Mouse (Mus musculus) CH12.LX (cell line): ENCODE data around the gene Hoxc5. TPM values are rescaled to one million over a fixed set of nuclear protein-coding genes. Genes with fewer than 3 reads are reported as not detected.

Experiments used
- DNase-seq: peaks from one replicate; pipeline ENCODE4 v3.0.0-alpha.2; 2013; ENCODE audit errors: extremely low read depth
- H3K27ac ChIP-seq: 2 replicates; pipeline ENCODE4 v1.5.1; 2012; ENCODE audit warnings: low read depth, mild to moderate bottlenecking, control low read depth, moderate library complexity; ENCODE audit not compliant: insufficient read depth
- H3K27me3 ChIP-seq: replicated peaks from 2 replicates; pipeline ENCODE3; 2012; ENCODE audit warnings: inconsistent platforms
- H3K36me3 ChIP-seq, 2 experiments: replicated peaks in 1 of 2; 2 replicates each; pipeline versions ENCODE3 to v1.6.1; 2012; ENCODE audit warnings: inconsistent platforms in 1 of 2, low read length in 1 of 2, mild to moderate bottlenecking in 1 of 2, mixed read lengths in 1 of 2, moderate library complexity in 1 of 2; ENCODE audit not compliant: control insufficient read depth in 1 of 2, insufficient read depth in 1 of 2
- H3K4me1 ChIP-seq, 2 experiments: 2 replicates each; pipeline ENCODE4 v1.6.1; 2012; ENCODE audit warnings: inconsistent platforms in 1 of 2, moderate library complexity in 1 of 2; ENCODE audit not compliant: insufficient read depth in 2 of 2, control insufficient read depth in 1 of 2
- H3K4me2 ChIP-seq: 2 replicates; pipeline ENCODE4 v1.6.1; 2012; ENCODE audit warnings: low read depth, mild to moderate bottlenecking, control low read depth; ENCODE audit not compliant: poor library complexity, insufficient read depth, severe bottlenecking
- H3K4me3 ChIP-seq, 3 experiments: fragments of 150-350 bp in 1 of 3; sonication (generic) in 1 of 3; replicated peaks in 1 of 3; 2 replicates each; pipeline versions ENCODE3 to v1.5.1; 2011 to 2012; ENCODE audit warnings: low read depth in 2 of 3, low read length in 2 of 3, mild to moderate bottlenecking in 2 of 3, moderate library complexity in 2 of 3, control low read depth in 1 of 3, improper control_type of control experiment in 1 of 3, inconsistent platforms in 1 of 3, mixed read lengths in 1 of 3; ENCODE audit not compliant: poor library complexity in 1 of 3
- H3K79me2 ChIP-seq: replicated peaks from 2 replicates; pipeline ENCODE4 v1.6.1; 2012; ENCODE audit warnings: mild to moderate bottlenecking, moderate library complexity; ENCODE audit not compliant: control insufficient read depth, poor library complexity, insufficient read depth, severe bottlenecking; ENCODE audit errors: extremely low read depth
- H3K9ac ChIP-seq: 2 replicates; pipeline ENCODE4 v1.6.1; 2012; ENCODE audit warnings: low read depth, mild to moderate bottlenecking, control low read depth, moderate library complexity; ENCODE audit not compliant: insufficient read depth
- H3K9me3 ChIP-seq: replicated peaks from 2 replicates; pipeline ENCODE3; 2012; ENCODE audit warnings: low read length, inconsistent platforms, mixed read lengths
- CHD1 ChIP-seq: IDR thresholded peaks from 2 replicates; pipeline ENCODE4 v1.6.1; 2012; ENCODE audit warnings: low read depth, low read length, improper control_type of control experiment, inconsistent platforms
- E2F4 ChIP-seq: IDR thresholded peaks from 2 replicates; pipeline ENCODE4 v1.6.1; 2011; ENCODE audit warnings: low read depth, low read length, improper control_type of control experiment; ENCODE audit not compliant: insufficient replicate concordance
- ELF1 ChIP-seq: IDR thresholded peaks from 2 replicates; pipeline ENCODE4 v1.6.1; 2014; ENCODE audit warnings: low read depth, mild to moderate bottlenecking, inconsistent platforms, low read length, improper control_type of control experiment
- ETS1 ChIP-seq: conservative IDR thresholded peaks from 2 replicates; pipeline ENCODE4 v1.6.1; 2012; ENCODE audit warnings: low read depth, mild to moderate bottlenecking, inconsistent platforms, low read length, improper control_type of control experiment, moderate library complexity
- HCFC1 ChIP-seq: IDR thresholded peaks from 2 replicates; pipeline ENCODE4 v1.6.1; 2012; ENCODE audit warnings: low read depth, mild to moderate bottlenecking, inconsistent platforms, low read length, improper control_type of control experiment
- JUND ChIP-seq: conservative IDR thresholded peaks from 2 replicates; pipeline ENCODE4 v1.6.1; 2011; ENCODE audit warnings: low read depth, low read length, improper control_type of control experiment
- KAT2A ChIP-seq: IDR thresholded peaks from 2 replicates; pipeline ENCODE4 v1.6.1; 2012; ENCODE audit warnings: low read length, improper control_type of control experiment, inconsistent platforms; ENCODE audit not compliant: insufficient replicate concordance
- MAFK ChIP-seq: IDR thresholded peaks from 2 replicates; pipeline ENCODE4 v1.6.1; 2011; ENCODE audit warnings: low read length, improper control_type of control experiment; ENCODE audit not compliant: insufficient replicate concordance
- MAZ ChIP-seq: IDR thresholded peaks from 2 replicates; pipeline ENCODE4 v1.6.1; 2012; ENCODE audit warnings: low read depth, mild to moderate bottlenecking, inconsistent platforms, low read length, improper control_type of control experiment, moderate library complexity
- MEF2A ChIP-seq: IDR thresholded peaks from 2 replicates; pipeline ENCODE4 v1.6.1; 2014; ENCODE audit warnings: low read depth, mild to moderate bottlenecking, inconsistent platforms, low read length, improper control_type of control experiment, borderline replicate concordance
- MYC ChIP-seq: IDR thresholded peaks from 2 replicates; pipeline ENCODE4 v1.6.1; 2011; ENCODE audit warnings: low read depth, mild to moderate bottlenecking, improper control_type of control experiment, low read length
- NELFE ChIP-seq: IDR thresholded peaks from 2 replicates; pipeline ENCODE4 v1.6.1; 2011; ENCODE audit warnings: low read depth, low read length, improper control_type of control experiment
- PAX5 ChIP-seq: IDR thresholded peaks from 2 replicates; pipeline ENCODE4 v1.6.1; 2012; ENCODE audit warnings: low read length, inconsistent platforms, mixed read lengths
- POLR2A ChIP-seq: IDR thresholded peaks from 2 replicates; pipeline ENCODE4 v1.6.1; 2011; ENCODE audit warnings: low read depth, mild to moderate bottlenecking, improper control_type of control experiment, low read length
- SIN3A ChIP-seq: IDR thresholded peaks from 2 replicates; pipeline ENCODE4 v1.6.1; 2012; ENCODE audit warnings: low read length, improper control_type of control experiment, inconsistent platforms
- TBP ChIP-seq: conservative IDR thresholded peaks from 2 replicates; pipeline ENCODE4 v1.6.1; 2011; ENCODE audit warnings: low read depth, low read length, improper control_type of control experiment
- UBTF ChIP-seq: IDR thresholded peaks from 2 replicates; pipeline ENCODE4 v1.6.1; 2012; ENCODE audit warnings: low read depth, mild to moderate bottlenecking, inconsistent platforms, low read length, improper control_type of control experiment, moderate library complexity
- USF1 ChIP-seq: IDR thresholded peaks from 2 replicates; pipeline ENCODE4 v1.6.1; 2014; ENCODE audit warnings: low read depth, mild to moderate bottlenecking, inconsistent platforms, low read length, improper control_type of control experiment
- ZKSCAN1 ChIP-seq: IDR thresholded peaks from 2 replicates; pipeline ENCODE4 v1.6.1; 2012; ENCODE audit warnings: low read depth, inconsistent platforms, low read length, improper control_type of control experiment, borderline replicate concordance
- ZMIZ1 ChIP-seq: IDR thresholded peaks from 2 replicates; pipeline ENCODE4 v1.6.1; 2012; ENCODE audit warnings: low read depth, mild to moderate bottlenecking, inconsistent platforms, low read length, improper control_type of control experiment
- ZNF384 ChIP-seq: IDR thresholded peaks from 2 replicates; pipeline ENCODE4 v1.6.1; 2012; ENCODE audit warnings: low read depth, low read length, improper control_type of control experiment, inconsistent platforms
- dilution Hi-C: fragments of 300-500 bp; cut with MboI; formaldehyde crosslinking; loops from 2 replicates; pipeline ENCODE4 v1.14.3; 2020; ENCODE audit warnings: low sequenced_read_pairs; ENCODE audit not compliant: extremely low pct_unique_long_range_greater_than_20kb, extremely low pct_ligation_motif_present
- in situ Hi-C: fragments of 300-500 bp; cut with MboI; formaldehyde crosslinking; loops from 3 replicates; pipeline ENCODE4 v1.14.3; 2019; ENCODE audit warnings: low sequenced_read_pairs, low pct_ligation_motif_present, low pct_unique_long_range_greater_than_20kb, mixed read lengths
- polyA plus RNA-seq: library from polyadenylated mRNA; unstranded; fragments of >175 nt; gene quantifications from 2 replicates; pipeline ENCODE4 v1.2.1, GENCODE M21; 2012; ENCODE audit warnings: low read depth; ENCODE audit not compliant: insufficient read length
- total RNA-seq, 2 experiments: library from RNA; depleted of rRNA; stranded (reverse); fragments of 300-350 nt in 1 of 2; fragments of >200 nt in 1 of 2; gene quantifications; 2 replicates each; pipeline ENCODE4 v1.2.3; 2012 to 2014

The Hoxc5 gene
- total and polyA plus RNA-seq, 3 experiments, result 0.15 to 0.16 TPM; not detected in 1

DNA sequence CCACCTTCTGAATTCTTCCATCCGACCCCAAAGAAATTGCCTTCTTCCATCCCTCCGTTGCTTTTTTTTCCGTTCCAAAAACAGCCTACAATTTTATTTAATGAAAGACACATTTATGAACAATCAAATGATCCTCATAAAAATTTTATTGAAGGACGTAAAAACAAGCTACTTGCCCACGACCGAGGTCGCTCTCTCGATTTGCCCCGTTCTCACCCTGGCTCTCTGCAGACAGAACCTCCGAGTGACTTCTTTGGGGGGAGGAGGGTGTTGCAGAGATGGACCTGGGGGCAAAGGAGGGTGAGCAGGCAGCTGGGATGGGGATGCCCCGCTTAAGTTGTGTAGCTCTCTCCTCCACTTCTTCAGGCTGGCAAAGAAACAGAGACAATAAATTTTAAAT lies 13.1 kb downstream of the Hoxc5 start:
- in situ Hi-C loops (loop anchor here (10.0 kb wide), 1 partner anchor 334 kb away; the partner anchor contains the start of gene Gpr84), dilution Hi-C loops (no loop called here)
- no peaks in the 10 kb centered on the region for H3K36me3 ChIP-seq
- peaks cover 92% of the 10 kb centered on the region for H3K27me3 ChIP-seq
- peak overlapping the region; percentile 48; the same call in 1 of the 2 replicates for H3K4me2 ChIP-seq
- no peak overlapping the region for H3K9ac ChIP-seq
- H3K4me1 ChIP-seq, result peaks cover 2 to 20% of the 10 kb centered on the region in 2 experiments; a peak in 3 of 4 replicates
- H3K27ac ChIP-seq, result no peak overlapping the region
- TF ChIP-seq SIN3A (no peak), MAFK (no peak), TBP (no peak), KAT2A (no peak), NELFE (no peak), POLR2A (no peak), CHD1 (no peak), USF1 (no peak), ELF1 (no peak), ETS1 (no peak), E2F4 (no peak), MEF2A (no peak)
- H3K9me3 ChIP-seq, result no peaks in the 10 kb centered on the region
- DNase-seq, result no peak
- no peak overlapping the region for H3K4me3 ChIP-seq
- no peaks in the 10 kb centered on the region for H3K79me2 ChIP-seq

- Histone ChIP-seq H3K4me2 (peak overlapping the region; percentile 48), H3K36me3 (no peaks in the 10 kb centered on the region), H3K9me3 (no peaks in the 10 kb centered on the region), H3K79me2 (no peaks in the 10 kb centered on the region), H3K4me1 (peaks cover 2 to 20% of the 10 kb centered on the region in 2 experiments; a peak in 3 of 4 replicates), H3K27ac (no peak overlapping the region), H3K4me3 (peak overlapping the region; percentile 20 to 52 (median 48)), H3K27me3 (peaks cover 92% of the 10 kb centered on the region), H3K9ac (no peak overlapping the region; the same call in 1 of the 2 replicates)
- TF ChIP-seq MYC (no peak), ETS1 (no peak), HCFC1 (no peak), ZNF384 (no peak), ZMIZ1 (no peak), NELFE (no peak), KAT2A (no peak), JUND (no peak), MAZ (no peak), ZKSCAN1 (no peak), UBTF (no peak), SIN3A (no peak), TBP (no peak), PAX5 (no peak)
- in situ Hi-C loops, result loop anchor here (10.0 kb wide), 1 partner anchor 334 kb away; the partner anchor contains the start of gene Gpr84
- dilution Hi-C loops, result no loop called here
- no peak for DNase-seq
Measured at GRCm38 (mm10) chr15:102980912-102981311, 13.7 kb downstream of the Hoxc5 start.
